Mouse (Mus musculus) thymus, postnatal 14 days (tissue): Measurements from ENCODE around the gene Mapk1ip1.

Source experiments
- DNase-seq: peaks from one replicate; pipeline ENCODE4 v3.0.0; 2021

Mapk1ip1 gene

DNA sequence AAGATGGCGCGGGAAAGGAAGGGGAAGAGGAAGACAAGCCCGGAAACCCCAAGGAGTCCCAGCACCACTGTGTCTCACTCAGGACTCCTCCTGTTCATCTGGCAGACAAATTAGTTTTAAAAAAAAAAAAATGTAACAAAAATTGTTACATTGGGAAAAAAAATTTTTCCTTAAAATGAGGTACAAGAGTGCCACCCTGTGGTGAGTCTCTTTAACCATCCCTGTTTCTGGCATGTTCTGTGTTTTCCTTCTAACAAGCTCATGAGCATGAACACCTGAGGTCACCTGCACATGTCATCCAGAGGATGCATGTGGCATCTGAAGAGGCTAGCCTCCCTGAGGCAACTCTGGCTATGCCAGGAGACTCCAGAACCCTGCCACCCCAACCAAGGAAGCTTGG, 11.0 kb downstream of the Mapk1ip1 start:
- DNase-seq, result no peak

DNA sequence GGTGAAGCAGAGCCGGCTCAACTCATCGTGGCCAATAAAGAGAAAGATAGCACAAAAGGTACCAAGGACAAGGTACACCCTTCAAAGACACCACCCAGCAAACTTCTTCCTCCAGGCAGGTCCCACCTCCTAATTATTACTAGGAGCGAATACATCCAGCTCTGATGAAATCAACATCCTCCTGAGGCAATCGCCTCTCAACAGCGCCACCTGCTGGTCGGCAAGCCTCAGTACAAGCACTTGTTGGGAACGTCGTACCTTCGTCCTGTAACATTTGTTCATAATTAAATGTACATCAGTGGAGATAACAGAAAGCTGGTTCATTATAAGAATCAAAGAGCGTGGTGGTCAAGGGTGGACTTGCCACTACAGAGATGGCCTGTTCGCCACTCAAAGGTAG, 18.3 kb downstream of the Mapk1ip1 start:
- DNase-seq, result peak; percentile 57

- DNase-seq, result no peak
Measured at GRCm38 (mm10) chr7:138824995-138825756, 20.9 kb downstream of the Mapk1ip1 start.

GRCm38 (mm10) chr7:138824423-138824822, 21.6 kb downstream of the Mapk1ip1 start:
- DNase-seq, result no peak

- DNase-seq, result peak; percentile 9
Measured at GRCm38 (mm10) chr7:138818314-138818713, 27.8 kb downstream of the Mapk1ip1 start.

- DNase-seq, result no peak
Measured at GRCm38 (mm10) chr7:138813213-138813875, 32.7 kb downstream of the Mapk1ip1 start.

DNA sequence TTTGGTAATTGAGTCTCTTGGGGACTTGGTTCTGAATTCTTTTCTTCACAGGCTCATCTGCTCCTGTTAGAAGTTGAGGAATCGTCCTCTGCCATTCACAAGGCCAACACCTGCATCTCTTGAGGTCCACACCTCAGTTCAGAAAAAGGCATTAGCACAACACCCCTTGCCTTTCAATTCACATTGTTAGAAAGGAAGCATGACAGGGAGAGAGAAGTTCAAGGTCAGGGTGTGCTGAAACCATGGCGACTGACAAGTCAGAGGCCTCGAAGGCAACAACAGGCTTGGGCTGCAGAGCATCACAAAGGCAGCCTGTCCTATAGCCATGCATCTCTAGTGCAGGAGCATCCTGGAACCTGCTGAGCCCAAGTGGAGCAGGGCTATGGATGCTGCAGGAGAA, 38.9 kb downstream of the Mapk1ip1 start:
- no peak for DNase-seq

DNA sequence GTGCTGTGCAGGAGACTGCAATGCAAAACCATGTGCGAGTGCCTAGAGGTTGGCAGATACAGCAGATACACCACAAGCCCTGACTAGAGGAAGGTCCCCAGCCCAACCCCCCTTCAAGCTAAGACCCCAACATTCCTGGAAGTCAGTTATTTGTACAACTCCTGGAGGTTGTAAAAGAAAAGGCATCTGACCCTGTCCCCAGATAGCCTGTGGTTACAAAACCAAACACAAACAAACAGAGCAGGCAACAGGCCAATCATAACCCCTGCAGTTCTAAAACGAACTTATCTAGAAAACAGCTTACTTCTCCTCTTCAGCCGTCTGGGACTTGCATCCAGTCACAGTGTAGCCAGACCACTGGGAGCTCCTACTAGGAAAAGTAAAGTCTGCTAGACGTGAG, 42.7 kb downstream of the Mapk1ip1 start:
- DNase-seq, result no peak

DNA sequence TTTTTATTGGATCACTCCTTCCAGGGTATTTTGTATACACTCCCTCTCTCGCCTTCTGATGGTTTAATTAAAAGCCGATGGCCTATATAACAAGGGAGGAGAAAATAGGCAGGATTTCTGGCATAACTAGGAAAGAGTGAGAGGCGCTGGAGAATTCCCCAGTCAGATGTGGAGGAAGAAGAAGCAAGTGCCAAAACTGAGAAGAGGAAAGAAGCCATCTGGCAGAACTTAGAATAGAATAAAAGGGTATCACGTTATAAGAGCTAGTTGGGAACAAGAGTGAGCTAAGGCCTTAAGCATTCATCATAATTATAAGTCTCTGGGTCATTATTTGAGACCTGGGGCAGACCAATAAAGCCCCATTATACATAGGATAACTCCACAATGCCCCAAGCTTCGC, 58.0 kb downstream of the Mapk1ip1 start:
- DNase-seq, result no peak
